Mouse (Mus musculus): ENCODE measurements at regions not wholly inside any gene's neighbourhood (a gene's known extent, or its start where the extent isn't known, plus 50 kb on each side); places are given as distances from the start of the nearest gene placed in this dataset.

DNA sequence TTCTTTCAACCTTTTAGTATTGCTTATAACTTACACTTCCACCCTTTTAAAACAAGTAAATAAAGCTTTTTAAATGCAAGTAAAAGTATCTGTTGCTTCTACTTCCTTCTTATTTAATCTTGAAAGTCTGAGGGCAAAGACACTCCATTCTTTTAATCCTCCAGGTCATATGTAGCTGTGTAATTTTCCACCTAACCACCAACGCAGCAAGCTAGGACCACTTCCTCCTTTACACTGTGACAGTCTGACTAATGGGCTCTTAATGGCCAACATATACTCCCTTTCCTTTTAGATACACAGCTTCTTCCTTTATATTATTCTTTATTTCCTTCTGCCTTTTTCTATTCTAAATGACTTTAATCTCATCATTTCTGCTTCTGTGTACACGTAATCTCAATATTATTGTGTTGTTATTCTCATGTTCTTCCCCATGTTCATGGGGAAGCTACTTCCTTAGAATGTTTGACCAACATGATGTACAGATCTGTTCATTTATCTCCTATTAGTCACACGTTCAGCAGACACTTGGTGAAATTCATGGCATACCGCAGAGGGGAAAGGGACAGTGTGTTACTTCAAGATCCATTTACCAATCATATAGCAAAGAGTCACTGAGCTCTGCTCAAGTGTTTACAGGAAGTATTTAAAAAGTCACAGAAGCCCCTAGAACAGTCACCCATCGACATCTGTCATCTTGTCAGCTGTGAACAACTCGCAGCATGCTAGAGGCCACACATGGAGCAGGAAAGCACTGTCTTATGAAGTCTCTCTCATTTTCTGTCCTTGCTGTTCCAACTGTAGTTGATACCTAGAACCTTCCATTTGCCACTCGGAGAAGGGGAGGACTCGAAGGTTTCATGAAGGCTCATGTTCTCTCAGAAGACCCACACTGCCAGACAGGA lies 172.2 kb upstream of the Slc7a11 start:
- TF ChIP-seq CTCF (IDR thresholded peaks at IDR 0.05; ENCODE audit: borderline replicate concordance, insufficient read depth, low read length): no peak
- TF ChIP-seq POLR2A (IDR thresholded peaks at IDR 0.05; ENCODE audit: low read depth, low read length): no peak
- no peaks in the 10 kb centered on the region for H3K4me1 ChIP-seq (ENCODE audit: control insufficient read depth, insufficient read depth, low read length)
- no peak overlapping the region for H3K4me3 ChIP-seq (ENCODE audit: insufficient read depth, low read length)
- H3K27ac ChIP-seq (ENCODE audit: insufficient read depth, low read length): no peak overlapping the region

GRCm38 (mm10) chr3:50613011-50613410 lies 169.6 kb upstream of the Slc7a11 start:
- no peak overlapping the region for H3K4me3 ChIP-seq (ENCODE audit: insufficient read depth, low read length)
- TF ChIP-seq POLR2A (IDR thresholded peaks at IDR 0.05; ENCODE audit: low read depth, low read length) (no peak), CTCF (IDR thresholded peaks at IDR 0.05; ENCODE audit: borderline replicate concordance, insufficient read depth, low read length) (no peak)
- no peak overlapping the region for H3K27ac ChIP-seq (ENCODE audit: insufficient read depth, low read length)
- no peaks in the 10 kb centered on the region for H3K4me1 ChIP-seq (ENCODE audit: control insufficient read depth, insufficient read depth, low read length)

GRCm38 (mm10) chr3:50609341-50610012 lies 166.1 kb upstream of the Slc7a11 start:
- TF ChIP-seq CTCF (IDR thresholded peaks at IDR 0.05; ENCODE audit: borderline replicate concordance, insufficient read depth, low read length) (no peak), POLR2A (IDR thresholded peaks at IDR 0.05; ENCODE audit: low read depth, low read length) (no peak)
- no peak overlapping the region for H3K27ac ChIP-seq (ENCODE audit: insufficient read depth, low read length)
- H3K4me1 ChIP-seq (ENCODE audit: control insufficient read depth, insufficient read depth, low read length): no peaks in the 10 kb centered on the region
- no peak overlapping the region for H3K4me3 ChIP-seq (ENCODE audit: insufficient read depth, low read length)

DNA sequence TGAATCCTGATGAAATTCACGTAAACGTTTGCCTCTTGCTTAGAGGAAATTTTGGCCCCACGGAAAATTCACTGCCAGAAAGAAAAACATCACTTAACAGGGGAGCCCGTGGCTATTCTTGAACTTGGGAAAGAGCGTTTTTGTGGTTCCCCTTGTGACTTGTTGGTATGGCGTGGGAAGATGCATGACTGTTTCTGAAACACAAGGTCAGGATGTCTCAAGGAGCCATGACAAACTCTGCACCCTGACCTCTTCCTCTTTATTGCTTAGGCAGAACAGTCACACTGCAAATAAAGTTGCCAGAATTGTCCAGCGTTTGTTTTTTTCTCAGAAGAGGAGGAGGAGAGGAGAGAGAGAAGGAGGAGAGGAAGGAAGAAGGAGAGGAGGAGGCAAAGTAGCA lies 164.3 kb upstream of the Slc7a11 start:
- TF ChIP-seq POLR2A (IDR thresholded peaks at IDR 0.05; ENCODE audit: low read depth, low read length) (no peak), CTCF (IDR thresholded peaks at IDR 0.05; ENCODE audit: borderline replicate concordance, insufficient read depth, low read length) (no peak)
- Histone ChIP-seq H3K4me3 (ENCODE audit: insufficient read depth, low read length) (no peak overlapping the region), H3K4me1 (ENCODE audit: control insufficient read depth, insufficient read depth, low read length) (no peaks in the 10 kb centered on the region), H3K27ac (ENCODE audit: insufficient read depth, low read length) (no peak overlapping the region)

- Histone ChIP-seq H3K4me3 (ENCODE audit: insufficient read depth, low read length) (no peak overlapping the region), H3K4me1 (ENCODE audit: control insufficient read depth, insufficient read depth, low read length) (no peaks in the 10 kb centered on the region), H3K27ac (ENCODE audit: insufficient read depth, low read length) (no peak overlapping the region)
- no peak for TF ChIP-seq POLR2A (IDR thresholded peaks at IDR 0.05; ENCODE audit: low read depth, low read length)
Measured at GRCm38 (mm10) chr3:50606986-50607385, 163.6 kb upstream of the Slc7a11 start.

DNA sequence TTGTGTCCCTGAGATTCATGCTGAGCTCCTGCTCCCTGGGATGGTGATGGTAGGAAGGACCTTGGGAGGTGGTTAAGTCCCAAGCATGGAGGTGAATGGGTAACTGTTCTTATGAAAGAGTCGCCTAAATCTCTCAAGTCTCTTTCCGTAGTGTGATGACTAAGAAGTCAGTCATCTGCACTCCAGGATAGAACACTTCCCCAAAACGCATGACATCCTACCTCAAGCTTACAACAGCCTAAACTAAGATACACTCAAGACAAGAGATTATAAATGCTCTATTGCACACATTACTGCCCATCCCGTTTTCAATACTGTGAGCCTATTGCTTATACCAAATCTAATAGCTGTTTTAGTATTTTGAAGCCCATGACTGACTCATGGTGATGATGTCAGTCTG lies 162.3 kb upstream of the Slc7a11 start:
- TF ChIP-seq POLR2A (IDR thresholded peaks at IDR 0.05; ENCODE audit: low read depth, low read length) (no peak), CTCF (IDR thresholded peaks at IDR 0.05; ENCODE audit: borderline replicate concordance, insufficient read depth, low read length) (no peak)
- Histone ChIP-seq H3K4me1 (ENCODE audit: control insufficient read depth, insufficient read depth, low read length) (no peaks in the 10 kb centered on the region), H3K4me3 (ENCODE audit: insufficient read depth, low read length) (no peak overlapping the region)

GRCm38 (mm10) chr3:50603182-50603581 lies 159.8 kb upstream of the Slc7a11 start:
- no peak for TF ChIP-seq CTCF (IDR thresholded peaks at IDR 0.05; ENCODE audit: borderline replicate concordance, insufficient read depth, low read length)
- no peak for TF ChIP-seq POLR2A (IDR thresholded peaks at IDR 0.05; ENCODE audit: low read depth, low read length)
- Histone ChIP-seq H3K27ac (ENCODE audit: insufficient read depth, low read length) (no peak overlapping the region), H3K4me3 (ENCODE audit: insufficient read depth, low read length) (no peak overlapping the region)

More for the DNA sequence above, 162.3 kb upstream of the Slc7a11 start:
- H3K27ac ChIP-seq (ENCODE audit: insufficient read depth, low read length): no peak overlapping the region

DNA sequence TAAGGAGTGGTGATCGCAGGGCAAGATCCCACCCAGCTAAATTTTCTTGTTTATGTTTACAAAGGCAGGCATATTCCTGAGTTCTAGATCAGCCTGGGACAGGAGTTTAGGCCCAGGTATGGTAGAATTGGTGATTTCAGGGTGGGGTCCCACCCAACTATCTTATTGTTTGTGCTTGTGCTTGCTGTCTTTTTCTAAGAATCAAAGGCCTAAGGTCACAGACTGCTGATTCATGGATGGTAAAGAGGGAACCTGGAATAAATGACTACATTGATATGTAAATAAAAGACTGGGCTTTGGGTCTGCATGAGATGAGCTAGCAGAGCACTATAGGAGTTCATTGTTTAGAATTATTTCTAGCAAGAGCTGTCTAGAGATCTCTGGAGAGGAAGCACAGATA lies 152.3 kb upstream of the Slc7a11 start:
- Histone ChIP-seq H3K4me1 (ENCODE audit: control insufficient read depth, insufficient read depth, low read length) (no peaks in the 10 kb centered on the region), H3K4me3 (ENCODE audit: insufficient read depth, low read length) (no peak overlapping the region), H3K27ac (ENCODE audit: insufficient read depth, low read length) (no peak overlapping the region)
- no peak for TF ChIP-seq CTCF (IDR thresholded peaks at IDR 0.05; ENCODE audit: borderline replicate concordance, insufficient read depth, low read length)
- TF ChIP-seq POLR2A (IDR thresholded peaks at IDR 0.05; ENCODE audit: low read depth, low read length): no peak

More at GRCm38 (mm10) chr3:50603182-50603581, 159.8 kb upstream of the Slc7a11 start:
- no peaks in the 10 kb centered on the region for H3K4me1 ChIP-seq (ENCODE audit: control insufficient read depth, insufficient read depth, low read length)

- Histone ChIP-seq H3K4me1 (ENCODE audit: control insufficient read depth, insufficient read depth, low read length) (no peaks in the 10 kb centered on the region), H3K27ac (ENCODE audit: insufficient read depth, low read length) (no peak overlapping the region), H3K4me3 (ENCODE audit: insufficient read depth, low read length) (no peak overlapping the region)
- no peak for TF ChIP-seq CTCF (IDR thresholded peaks at IDR 0.05; ENCODE audit: borderline replicate concordance, insufficient read depth, low read length)
- TF ChIP-seq POLR2A (IDR thresholded peaks at IDR 0.05; ENCODE audit: low read depth, low read length): no peak
Measured at GRCm38 (mm10) chr3:50584323-50584722, 140.9 kb upstream of the Slc7a11 start.

DNA sequence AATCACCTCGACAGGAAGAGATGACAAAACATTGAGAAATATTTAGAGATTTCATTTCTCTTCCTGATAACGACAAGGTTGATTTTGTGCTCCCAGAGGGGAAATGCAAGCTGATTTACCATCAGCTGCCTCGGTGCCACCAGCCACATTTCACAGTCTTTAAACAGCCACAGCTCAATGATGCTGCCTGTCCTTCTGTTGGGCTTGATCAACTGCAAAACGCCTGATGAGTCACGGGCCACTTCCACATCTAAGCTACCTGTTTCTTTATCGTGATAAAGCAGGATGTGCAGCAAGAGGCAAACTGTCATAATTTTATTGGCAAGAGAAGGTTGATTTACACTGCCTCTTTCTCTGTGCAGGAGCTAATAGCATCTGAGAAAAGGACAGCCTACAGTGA lies 140.1 kb upstream of the Slc7a11 start:
- Histone ChIP-seq H3K27ac (ENCODE audit: insufficient read depth, low read length) (no peak overlapping the region), H3K4me3 (ENCODE audit: insufficient read depth, low read length) (no peak overlapping the region), H3K4me1 (ENCODE audit: control insufficient read depth, insufficient read depth, low read length) (no peaks in the 10 kb centered on the region)
- TF ChIP-seq CTCF (IDR thresholded peaks at IDR 0.05; ENCODE audit: borderline replicate concordance, insufficient read depth, low read length) (no peak), POLR2A (IDR thresholded peaks at IDR 0.05; ENCODE audit: low read depth, low read length) (no peak)

Measured in embryonic fibroblast, embryonic 13.5 days (primary cell).